Mouse (Mus musculus) neural tube, embryonic 10.5 days (tissue): ENCODE measurements around the gene Ogn.
A peak's percentile ranks its signal among the peaks of the same experiment; 100 is the strongest.

Experiments
- DNase-seq: peaks from one replicate; pipeline ENCODE4 v3.0.0-alpha.2; 2017; ENCODE audit warnings: low spot score; ENCODE audit errors: extremely low spot score

The Ogn gene

DNA sequence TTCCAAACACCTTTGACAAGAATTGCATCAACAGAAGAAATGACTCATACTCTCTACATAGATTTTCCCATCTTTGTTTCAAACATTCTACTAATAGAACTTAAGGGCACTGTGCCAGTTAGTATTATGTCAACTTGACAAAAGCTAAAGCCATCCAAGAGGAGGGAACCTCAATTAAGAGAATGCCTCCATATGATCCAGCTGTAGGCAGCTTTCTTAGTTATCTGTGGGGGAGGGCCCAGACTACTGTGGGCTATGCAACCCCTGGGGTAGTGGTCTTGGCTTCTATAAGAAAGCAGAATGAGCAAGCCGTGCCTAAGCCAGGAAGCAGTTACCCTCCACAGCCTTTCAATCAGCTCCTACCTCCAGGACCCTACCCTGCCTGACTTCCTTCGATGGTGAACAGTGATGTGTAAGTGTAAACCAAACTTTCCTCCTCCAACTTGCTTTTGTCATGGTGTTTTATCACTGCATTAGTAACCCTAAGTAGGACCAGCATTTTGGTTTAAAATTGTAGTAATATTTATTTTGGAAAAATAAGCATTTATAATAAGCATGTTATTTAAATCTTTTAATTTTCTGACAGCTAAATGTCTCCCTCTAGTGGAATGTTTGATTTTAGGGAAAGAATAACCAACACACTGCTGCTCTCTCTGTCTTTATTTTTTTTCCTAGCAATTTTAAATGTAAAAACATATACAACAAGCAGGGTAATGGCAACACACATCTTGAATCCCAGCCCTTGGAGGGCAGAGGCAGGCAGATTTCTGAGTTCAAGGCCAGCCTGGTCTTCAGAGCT is 37.1 kb downstream of the Ogn start:
- no peak for DNase-seq

DNA sequence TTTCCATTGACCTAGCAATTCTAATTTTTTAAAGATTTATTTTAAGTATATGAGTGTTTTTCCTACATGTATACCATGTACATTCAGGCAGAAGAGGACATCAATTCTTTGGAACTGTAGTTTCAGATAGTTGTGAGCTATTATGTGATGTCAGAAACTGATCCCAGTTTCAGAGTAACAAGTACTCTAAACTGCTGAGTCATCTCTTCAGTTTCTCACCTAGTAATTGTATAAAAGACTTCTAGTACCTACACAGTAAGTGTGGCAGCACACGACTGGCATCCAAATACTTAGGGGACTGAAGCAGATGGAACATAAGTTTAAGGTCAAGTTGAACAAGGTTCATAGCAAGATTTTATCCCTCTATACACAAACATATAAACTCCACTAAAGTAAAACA is 38.2 kb downstream of the Ogn start:
- no peak for DNase-seq

DNA sequence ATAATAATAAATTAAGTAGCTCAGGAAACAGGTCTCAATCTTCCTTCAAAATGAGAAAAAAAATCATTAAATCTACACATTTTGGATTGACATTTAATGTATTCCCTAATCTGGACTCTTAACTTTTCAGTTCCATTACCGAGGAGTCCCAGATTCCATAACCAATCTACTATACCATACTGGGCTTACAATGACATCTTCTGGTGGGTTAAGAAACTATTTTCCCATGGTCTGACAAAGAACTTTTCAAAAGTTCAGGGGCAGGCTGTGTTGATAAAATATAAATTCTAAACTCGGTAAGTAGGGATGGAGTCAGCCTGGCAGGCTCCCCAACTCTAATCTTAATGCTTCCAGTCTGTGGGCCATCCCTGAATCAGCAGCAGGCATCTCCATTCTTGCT is 43.3 kb downstream of the Ogn start:
- DNase-seq, result no peak

DNA sequence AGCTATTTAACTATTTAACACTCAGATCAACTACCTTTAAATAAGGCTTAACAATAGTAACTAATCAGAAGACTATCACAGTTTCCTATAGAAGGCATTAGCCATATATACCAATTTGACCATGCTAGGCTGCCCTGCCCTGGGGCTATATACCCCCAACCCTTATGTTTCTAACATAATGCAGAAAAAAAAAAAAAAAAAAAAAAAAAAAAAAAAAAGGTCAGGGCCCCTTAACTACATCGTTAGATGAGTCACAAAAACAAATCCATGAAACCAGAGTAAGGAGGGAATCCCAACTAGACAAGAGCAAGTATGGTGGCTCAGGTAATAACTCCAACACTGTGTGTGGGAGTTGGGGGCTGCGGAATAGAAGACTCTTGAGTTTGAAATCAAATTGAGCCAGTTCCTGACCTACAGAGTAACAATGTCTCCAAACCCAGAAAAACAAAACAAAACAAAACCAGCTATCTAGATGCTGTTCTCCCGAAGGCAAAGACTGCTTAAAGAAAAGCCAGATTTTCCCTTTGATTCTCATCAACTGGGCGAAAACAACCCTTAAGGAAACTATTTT is 44.0 kb downstream of the Ogn start:
- DNase-seq, result no peak

DNA sequence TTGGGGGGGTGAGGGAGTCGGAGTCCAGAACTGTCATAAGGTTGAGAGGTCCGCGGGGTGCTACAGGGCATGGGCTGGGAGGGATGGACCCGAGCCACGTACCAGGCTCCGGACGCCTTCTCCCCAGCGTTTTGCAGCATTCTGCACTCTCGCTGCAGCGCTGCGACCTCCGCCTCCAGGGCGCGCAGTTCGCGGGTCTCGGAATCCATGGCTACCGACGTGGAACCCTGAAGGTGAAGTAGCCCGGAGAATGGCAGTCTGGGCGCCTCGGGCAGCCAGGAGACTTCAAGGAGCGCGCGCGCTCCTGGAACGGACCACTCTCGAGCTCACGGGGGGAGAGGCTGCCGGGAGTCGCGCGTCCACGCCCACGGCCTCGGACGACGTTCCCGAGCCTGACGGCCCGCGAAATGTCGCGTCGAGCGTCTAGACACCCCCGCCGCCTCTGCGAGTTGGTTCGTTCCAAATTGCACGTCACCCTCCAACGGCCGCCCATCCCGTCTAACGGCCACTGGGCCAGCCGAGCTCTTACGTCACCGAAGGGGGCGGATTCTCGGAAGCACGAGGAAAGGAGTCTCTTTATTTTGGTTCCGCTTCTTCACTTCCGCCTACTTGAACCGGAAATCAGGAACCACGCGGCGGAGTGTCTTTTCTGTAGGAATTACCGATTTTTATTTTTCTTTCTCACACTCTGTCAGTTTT is 44.8 kb downstream of the Ogn start, which contains the start of the genes Cenpp and Nol8:
Gene Cenpp (minus strand): TSS at position 305 of the 699 bp plus-strand sequence.
Gene Nol8 (plus strand): TSS at position 598 of the 699 bp plus-strand sequence.
- DNase-seq, result peak; percentile 99

DNA sequence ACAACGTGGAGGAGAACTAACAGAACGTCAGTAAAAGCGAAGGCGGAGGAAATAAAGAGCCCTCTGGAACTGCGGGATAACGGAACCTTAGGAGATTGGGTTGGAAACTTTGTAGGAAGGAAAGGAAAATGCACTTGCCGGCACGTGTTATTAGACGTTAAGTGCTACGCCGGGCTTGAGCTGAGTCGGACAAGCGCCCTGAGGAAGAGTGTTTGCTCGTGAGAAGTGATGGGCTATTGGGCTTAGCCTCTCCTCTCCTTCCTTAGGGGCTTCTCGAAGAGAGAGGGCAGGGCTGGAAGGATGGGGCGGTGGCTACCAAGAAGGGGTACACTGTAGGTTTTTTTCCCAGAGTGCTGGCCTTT is 45.3 kb downstream of the Ogn start:
- DNase-seq, result no peak
